Mouse (Mus musculus) ES-E14 (cell line): ENCODE measurements at regions not wholly inside any gene's neighbourhood (a gene's known extent, or its start where the extent isn't known, plus 50 kb on each side); places are given as distances from the start of the nearest gene placed in this dataset.

Source experiments
- CHD2 ChIP-seq: IDR thresholded peaks from 2 replicates; pipeline ENCODE4 v1.6.1; 2014; ENCODE audit warnings: mild to moderate bottlenecking, low read depth, low read length, inconsistent platforms
- HCFC1 ChIP-seq: IDR thresholded peaks from 2 replicates; pipeline ENCODE4 v1.6.1; 2012; ENCODE audit warnings: low read length, inconsistent platforms, borderline replicate concordance; ENCODE audit not compliant: insufficient read depth
- ZNF384 ChIP-seq: IDR thresholded peaks from 2 replicates; pipeline ENCODE4 v1.6.1; 2012; ENCODE audit warnings: low read depth, low read length, inconsistent platforms

GRCm38 (mm10) chr3:137069334-137069733, 271.5 kb upstream of the Emcn start:
- TF ChIP-seq HCFC1 (no peak), ZNF384 (no peak), CHD2 (no peak)
